Mouse (Mus musculus): ENCODE measurements around the gene Dab2ip.

DNA sequence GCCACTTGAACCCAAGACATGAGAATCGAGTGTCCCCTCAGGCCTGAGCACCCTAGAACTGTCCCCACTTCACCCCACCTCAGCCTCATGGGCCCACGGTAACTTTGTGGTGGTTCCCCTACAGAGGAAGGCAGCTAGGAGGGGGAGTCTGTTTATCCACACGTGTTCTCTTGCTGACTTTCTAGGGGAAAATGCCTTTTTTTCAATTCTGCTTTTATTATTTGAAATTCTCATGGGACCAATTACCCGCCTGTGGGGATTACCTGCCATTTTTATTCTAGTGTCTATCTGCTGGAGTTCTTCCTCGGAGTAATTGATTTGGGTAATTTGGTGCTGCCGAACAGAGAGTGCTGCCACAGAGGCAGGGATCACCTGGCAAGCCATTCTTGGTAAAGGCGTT lies 35.8 kb downstream of the Dab2ip start:
- TF ChIP-seq CTCF (IDR thresholded peaks at IDR 0.05) (no peak), EP300 (IDR thresholded peaks at IDR 0.05; ENCODE audit: insufficient read depth, low read depth, low read length) (no peak)
